Mouse (Mus musculus) G1E (cell line): ENCODE results near the gene Sult5a1.

Experiments used
- CTCF ChIP-seq: IDR thresholded peaks from 2 replicates; pipeline ENCODE4 v1.5.1; 2012; ENCODE audit warnings: low read depth, low read length, inconsistent platforms, mixed read lengths
- GATA1 ChIP-seq: IDR thresholded peaks from 2 replicates; pipeline ENCODE4 v1.6.1; 2012; ENCODE audit warnings: borderline replicate concordance, low read length, inconsistent platforms, mixed read lengths
- GATA2 ChIP-seq: IDR thresholded peaks from 2 replicates; pipeline ENCODE4 v1.6.1; 2012; ENCODE audit warnings: low read depth, low read length, inconsistent platforms, borderline replicate concordance
- TAL1 ChIP-seq: conservative IDR thresholded peaks from 2 replicates; pipeline ENCODE4 v1.6.1; 2012; ENCODE audit warnings: low read depth, low read length, inconsistent platforms, mixed read lengths

DNA sequence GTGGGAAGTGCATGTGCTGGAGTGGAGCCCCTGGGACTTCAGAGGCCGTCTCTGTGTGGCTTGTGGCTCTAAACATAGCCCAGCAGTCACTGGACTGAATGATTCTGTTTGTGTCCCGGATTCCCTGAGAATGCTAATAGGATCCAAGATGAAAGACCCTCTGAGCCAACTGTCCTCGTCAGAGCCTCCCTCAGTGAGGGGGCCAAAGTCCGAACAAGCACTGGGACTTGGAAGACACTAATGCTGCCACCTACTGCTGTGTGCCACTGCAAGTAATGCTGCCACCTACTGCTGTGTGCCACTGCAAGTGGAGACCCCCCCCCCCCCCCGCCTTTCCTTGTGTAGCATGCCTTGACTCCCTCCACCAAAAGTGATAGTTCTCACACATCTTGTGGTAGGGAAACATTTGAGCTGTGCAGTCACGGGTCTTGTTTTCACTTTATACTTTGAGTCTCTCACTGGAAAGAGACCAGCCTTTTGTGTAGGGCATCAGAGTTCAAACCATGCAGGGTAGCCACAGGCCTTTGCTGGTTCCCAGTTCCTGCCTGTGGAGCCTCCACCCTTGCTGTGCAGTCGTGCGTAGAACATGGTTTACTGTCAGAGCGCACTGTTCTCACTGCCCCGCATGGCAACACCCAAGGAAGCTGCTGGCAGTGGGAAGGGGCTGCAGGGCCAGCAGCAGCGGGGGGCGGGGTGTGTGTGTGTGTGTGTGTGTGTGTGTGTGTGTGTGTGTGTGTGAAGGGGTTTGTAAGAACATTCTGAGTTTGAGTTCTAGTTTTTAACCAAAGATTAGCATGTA is 60.1 kb downstream of the Sult5a1 start:
- no peak for TF ChIP-seq CTCF
- TF ChIP-seq TAL1: no peak
- TF ChIP-seq GATA2: no peak
- TF ChIP-seq GATA1: no peak
